Mouse (Mus musculus): ENCODE results near the gene Smdt1.

DNA sequence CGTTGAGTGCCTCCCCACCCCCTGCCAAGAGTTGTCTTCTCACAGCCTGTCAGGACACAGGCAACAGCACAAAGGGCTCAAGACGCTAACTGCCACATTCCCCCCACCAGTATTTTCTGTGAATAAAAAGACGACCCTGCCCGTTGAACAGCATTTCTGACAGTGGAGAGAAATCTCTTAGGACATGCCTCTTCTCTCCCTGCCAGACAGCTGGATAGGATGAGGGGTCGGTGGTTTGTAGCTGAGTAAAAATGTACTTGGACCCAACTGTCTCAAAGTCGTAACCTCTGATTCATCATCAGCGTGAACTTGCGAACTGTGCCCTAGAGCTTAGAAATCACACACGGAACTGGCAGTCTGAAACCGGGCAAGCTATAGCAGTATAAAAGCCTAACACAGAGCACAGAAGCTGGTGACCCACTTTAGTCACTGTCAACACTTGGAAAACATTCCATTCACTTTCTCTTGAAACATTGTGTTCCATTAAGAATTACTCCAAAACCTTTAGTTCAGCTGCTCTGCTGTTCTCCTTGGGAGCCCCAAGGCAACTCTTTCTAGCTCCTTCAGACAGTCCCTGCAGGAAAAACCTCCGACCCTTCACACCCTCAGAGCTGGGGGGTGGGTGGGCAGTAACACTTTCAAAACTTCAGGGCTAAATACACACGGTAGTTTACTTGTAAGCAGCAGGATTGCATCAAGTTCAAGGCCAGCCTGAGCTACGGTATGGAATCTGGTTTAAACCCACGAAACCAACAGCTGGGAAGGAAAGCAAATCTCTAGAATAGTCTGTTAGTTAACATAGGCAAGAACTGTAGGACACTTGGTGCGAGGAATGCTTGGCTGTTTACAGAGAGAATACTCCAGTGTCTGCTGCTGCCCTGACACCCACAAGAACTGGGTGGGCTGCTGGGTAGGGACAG lies 39.8 kb downstream of the Smdt1 start:
- no peak for TF ChIP-seq POLR2A (IDR thresholded peaks at IDR 0.05; ENCODE audit: borderline replicate concordance, extremely low read depth, low read depth, low read length)
- TF ChIP-seq CTCF (IDR thresholded peaks at IDR 0.05; ENCODE audit: insufficient read depth, low read length), result no peak
